Mouse (Mus musculus): ENCODE measurements around the gene Col4a2.

GRCm38 (mm10) chr8:11375749-11376438, 63.3 kb downstream of the Col4a2 start:
- no peak for TF ChIP-seq CTCF (IDR thresholded peaks at IDR 0.05)
- no peak for TF ChIP-seq EP300 (IDR thresholded peaks at IDR 0.05)
